Mouse (Mus musculus) cerebellum, adult 2 months (tissue): ENCODE data around the gene Polr2f. TPM values are rescaled to one million over a fixed set of nuclear protein-coding genes. Genes with fewer than 3 reads are reported as not detected.

ENCODE experiments used
- DNase-seq, 2 experiments: peaks; one replicate each; pipeline ENCODE4 v3.0.0; 2021
- H3K27ac ChIP-seq: fragments of 200-500 bp; 2 replicates; pipeline ENCODE4 v1.5.1; 2012; ENCODE audit warnings: low read length, control low read depth, inconsistent platforms; ENCODE audit not compliant: insufficient read depth
- H3K27me3 ChIP-seq: fragments of 200-500 bp; 2 replicates; pipeline ENCODE4 v1.6.1; 2012; ENCODE audit warnings: inconsistent platforms, mild to moderate bottlenecking, low read length, moderate library complexity; ENCODE audit not compliant: control insufficient read depth, insufficient read depth
- H3K4me1 ChIP-seq: fragments of 200-500 bp; 2 replicates; pipeline ENCODE4 v1.6.1; 2011; ENCODE audit warnings: low read length; ENCODE audit not compliant: control insufficient read depth, insufficient read depth
- H3K4me3 ChIP-seq: fragments of 200-500 bp; replicated peaks from 2 replicates; pipeline ENCODE3; 2011; ENCODE audit warnings: mild to moderate bottlenecking, low read depth, low read length, control low read depth; ENCODE audit not compliant: insufficient read depth
- CTCF ChIP-seq: fragments of 200-500 bp; IDR thresholded peaks from 2 replicates; pipeline ENCODE4 v1.5.1; 2011; ENCODE audit warnings: low read depth, mild to moderate bottlenecking, control low read depth, low read length, moderate library complexity, borderline replicate concordance; ENCODE audit not compliant: insufficient read depth
- POLR2A ChIP-seq: fragments of 200-500 bp; IDR thresholded peaks from 2 replicates; pipeline ENCODE4 v1.6.1; 2011; ENCODE audit warnings: low read length, control low read depth, borderline replicate concordance; ENCODE audit not compliant: insufficient read depth
- WGBS: fragments of 180-500 bp; shearing (Covaris S2); methylation state at CpG from one replicate; pipeline ENCODE4 v1.1.7; 2018; 5-methylcytosine and 5-hydroxymethylcytosine counted together
- polyA plus RNA-seq: library from polyadenylated mRNA; depleted of rRNA; stranded (reverse); fragments of >200 nt; gene quantifications from 2 replicates; pipeline ENCODE4 v1.2.3, GENCODE M21; 2012

The Polr2f gene
- polyA plus RNA-seq, 1 experiment: 110 TPM

GRCm38 (mm10) chr15:79099456-79099855 is 41.4 kb upstream of the Polr2f start:
- DNase-seq: no peak
- H3K27ac ChIP-seq: no peak overlapping the region; the same call in 1 of the 2 replicates
- H3K4me3 ChIP-seq: no peak overlapping the region
- H3K27me3 ChIP-seq: no peaks in the 10 kb centered on the region
- H3K4me1 ChIP-seq: no peaks in the 10 kb centered on the region
- WGBS: 64% methylated on average over 4 of the region's 4 CpGs
- TF ChIP-seq POLR2A (no peak), CTCF (no peak)

GRCm38 (mm10) chr15:79100391-79100790 is 40.4 kb upstream of the Polr2f start:
- WGBS: 85% methylated on average over 4 of the region's 4 CpGs
- no peaks in the 10 kb centered on the region for H3K4me1 ChIP-seq
- H3K4me3 ChIP-seq: no peak overlapping the region
- TF ChIP-seq POLR2A (no peak), CTCF (no peak)
- H3K27me3 ChIP-seq: no peaks in the 10 kb centered on the region
- DNase-seq: no peak
- no peak overlapping the region for H3K27ac ChIP-seq

- H3K27ac ChIP-seq: peak overlapping the region; percentile 65; the same call in 1 of the 2 replicates
- H3K27me3 ChIP-seq: no peaks in the 10 kb centered on the region
- no peak overlapping the region for H3K4me3 ChIP-seq
- TF ChIP-seq CTCF (no peak), POLR2A (no peak)
- H3K4me1 ChIP-seq: no peaks in the 10 kb centered on the region
- no peak for DNase-seq
Observed at GRCm38 (mm10) chr15:79101531-79101930, 39.3 kb upstream of the Polr2f start.

- 46% methylated on average over 10 of the region's 10 CpGs for WGBS
- Histone ChIP-seq H3K4me3 (no peak overlapping the region), H3K27me3 (no peaks in the 10 kb centered on the region), H3K4me1 (no peaks in the 10 kb centered on the region), H3K27ac (peak overlapping the region; percentile 50; the same call in 1 of the 2 replicates)
- no peak for TF ChIP-seq POLR2A
- DNase-seq: no peak
Observed at GRCm38 (mm10) chr15:79103264-79103663, 37.5 kb upstream of the Polr2f start.

- Histone ChIP-seq H3K27me3 (no peaks in the 10 kb centered on the region), H3K4me3 (no peak overlapping the region), H3K4me1 (peaks cover 4% of the 10 kb centered on the region), H3K27ac (no peak overlapping the region)
- no peak for DNase-seq
- WGBS: 59% methylated on average over 2 of the region's 2 CpGs
- TF ChIP-seq POLR2A (no peak), CTCF (no peak)
Observed at GRCm38 (mm10) chr15:79105804-79106203, 35.0 kb upstream of the Polr2f start.

- Histone ChIP-seq H3K27me3 (no peaks in the 10 kb centered on the region), H3K27ac (no peak overlapping the region), H3K4me3 (no peak overlapping the region), H3K4me1 (peaks cover 9% of the 10 kb centered on the region)
- WGBS: 29% methylated on average over 7 of the region's 7 CpGs
- no peak for DNase-seq
- TF ChIP-seq CTCF: no peak
- no peak for TF ChIP-seq POLR2A
Observed at GRCm38 (mm10) chr15:79107966-79108365, 32.8 kb upstream of the Polr2f start.

GRCm38 (mm10) chr15:79108421-79109320 is 32.1 kb upstream of the Polr2f start, which contains the start of gene Micall1:
Micall1 (plus strand) TSS chr15:79108898.
- Histone ChIP-seq H3K4me3 (peak within 1 kb of the TSS; percentile 60), H3K27ac (peak within 1 kb of the TSS; percentile 66), H3K27me3 (no peaks in the 10 kb centered on the region), H3K4me1 (peaks cover 9% of the 10 kb centered on the region)
- 2% methylated on average over 54 of the region's 85 CpGs for WGBS
- TF ChIP-seq CTCF: no peak
- TF ChIP-seq POLR2A: 0 out of 2 replicates have a peak, but pooled peaks have one; percentile 37
- DNase-seq: peak; percentile 83 to 86
